Mouse (Mus musculus): Measurements from ENCODE around the gene Arhgap8.

DNA sequence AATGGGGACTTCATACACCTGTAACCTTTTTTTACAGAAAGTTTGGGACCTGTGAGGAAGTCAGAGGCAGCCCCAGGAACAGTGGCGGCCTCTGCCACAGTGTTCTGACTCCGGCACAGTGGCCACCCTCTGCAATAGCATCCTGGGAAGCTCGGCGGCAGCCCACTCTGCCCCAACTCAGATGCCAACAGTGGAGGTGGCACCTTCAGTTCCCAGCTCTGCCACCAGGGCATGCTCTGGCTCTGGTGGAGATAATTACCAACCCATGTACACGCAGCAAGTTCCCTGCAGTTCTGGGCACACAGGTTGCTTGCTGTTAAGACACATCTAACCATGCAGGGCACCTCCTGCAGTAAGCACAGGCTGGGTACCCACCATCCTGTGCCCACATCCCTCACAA is 80.3 kb downstream of the Arhgap8 start:
- no peak for TF ChIP-seq ZC3H11A (IDR thresholded peaks at IDR 0.05; ENCODE audit: low read depth, low read length)
- no peak for TF ChIP-seq ZNF384 (IDR thresholded peaks at IDR 0.05; ENCODE audit: low read depth, low read length)
- TF ChIP-seq POLR2A (IDR thresholded peaks at IDR 0.05; ENCODE audit: control insufficient read depth in 1 of 2, insufficient read depth in 1 of 2, low read depth in 1 of 2, low read length in 2 of 2, poor library complexity in 1 of 2): no peak
- no peak for TF ChIP-seq TAL1 (IDR thresholded peaks at IDR 0.05; ENCODE audit: low read length)
- no peak for TF ChIP-seq GABPA (IDR thresholded peaks at IDR 0.05; ENCODE audit: low read depth, low read length)
- TF ChIP-seq BHLHE40 (IDR thresholded peaks at IDR 0.05; ENCODE audit: borderline replicate concordance, low read depth, low read length): no peak
- no peak for TF ChIP-seq SIN3A (IDR thresholded peaks at IDR 0.05; ENCODE audit: low read length)
- TF ChIP-seq USF1 (IDR thresholded peaks at IDR 0.05; ENCODE audit: low read depth, low read length): no peak
- TF ChIP-seq CHD1 (IDR thresholded peaks at IDR 0.05; ENCODE audit: low read depth, low read length): no peak
- no peak for TF ChIP-seq SMC3 (IDR thresholded peaks at IDR 0.05; ENCODE audit: low read depth, low read length)

Measured in MEL (cell line).